Mouse (Mus musculus) ES-Bruce4 (cell line): ENCODE data around the gene Ap3b2.

ENCODE experiments used
- CTCF ChIP-seq: IDR thresholded peaks from one replicate; pipeline ENCODE4 v1.8.1; 2011; ENCODE audit warnings: low read depth, low read length
- POLR2A ChIP-seq: IDR thresholded peaks from one replicate; pipeline ENCODE4 v1.8.1; 2011; ENCODE audit warnings: low read length; ENCODE audit not compliant: insufficient read depth

DNA sequence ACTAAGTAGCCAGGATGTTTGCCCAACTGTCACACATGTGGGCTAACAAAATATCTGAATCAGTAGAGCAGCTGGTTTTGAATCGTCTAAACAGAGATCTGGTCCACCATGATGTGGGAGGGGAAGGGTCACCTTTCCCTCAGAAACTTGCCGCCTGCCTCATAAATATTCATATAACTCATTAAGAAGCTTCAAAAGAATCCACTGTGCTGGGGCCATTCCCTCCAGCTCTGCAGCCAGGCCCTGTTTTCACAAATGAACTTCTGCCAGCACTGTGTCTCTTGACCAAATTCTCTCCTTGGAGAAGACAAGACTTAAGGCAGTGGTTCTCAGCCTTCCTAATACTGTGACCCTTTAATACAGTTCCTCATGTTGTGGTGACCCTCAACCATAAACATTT lies 45.8 kb upstream of the Ap3b2 start:
- TF ChIP-seq CTCF: no peak
- no peak for TF ChIP-seq POLR2A
